Comparison of ENCODE assay signal across 9 mouse cellular contexts in genomic region chr7:80191455-80191854, GRCm38 (mm10). TPM values are rescaled to one million over a fixed set of nuclear protein-coding genes. Genes with fewer than 3 reads are reported as not detected.
DNase-seq lines count a peak whose midpoint lies in the region; ATAC-seq and TF ChIP-seq lines count a peak whose summit lies in the region.
"Had no signal": no experiment of that assay in that cellular context is flagged by ENCODE, and none has a peak within 500 bp of the region (broad histone marks: within the 10 kb centered on the region; RNA-seq: fewer than 3 reads in every experiment).

No protein-coding gene starts in this region.

- TF ChIP-seq CTCF in gastrocnemius, adult 2 months (IDR thresholded peaks at IDR 0.05), result no peak
- TF ChIP-seq CTCF in olfactory bulb, adult 2 months (IDR thresholded peaks at IDR 0.05; ENCODE audit: insufficient read depth, low read depth, low read length), result no peak

- H3K4me1 ChIP-seq in liver, embryonic 15.5 days (replicated peaks), result peaks cover 99% of the 10 kb centered on the region
- peaks cover 42% of the 10 kb centered on the region for H3K4me1 ChIP-seq in olfactory bulb, adult 2 months (ENCODE audit: control insufficient read depth, insufficient read depth, low read length)

- WGBS in liver, embryonic 15.5 days (ENCODE audit: insufficient replicate concordance), result 16% methylated on average over 5 of the region's 5 CpGs
- 50% methylated on average over 5 of the region's 5 CpGs for WGBS in olfactory bulb, adult 2 months

- no peak for TF ChIP-seq POLR2A in olfactory bulb, adult 2 months (IDR thresholded peaks at IDR 0.05; ENCODE audit: insufficient read depth, low read depth, low read length)

- ATAC-seq in liver, embryonic 15.5 days (ENCODE audit: insufficient read depth), result no peak

- DNase-seq in gastrocnemius, adult 2 months, result peak; percentile 49
- no peak for DNase-seq in gastrocnemius, adult 18-20 months (ENCODE audit: low spot score)
- DNase-seq in embryo, embryonic 9.5 days (ENCODE audit: extremely low spot score), result peak; percentile 32
- DNase-seq in induced T-regulatory cell, adult 2 months (ENCODE audit: low read depth), result peak; percentile 81
- DNase-seq in right cerebral cortex, postnatal 14 days, result no peak
- no peak for DNase-seq in layer of hippocampus, postnatal 25 days (ENCODE audit: extremely low spot score in 1 of 2, low spot score in 1 of 2)

- peak overlapping the region; percentile 66; the same call in 1 of the 2 replicates for H3K9ac ChIP-seq in liver, embryonic 15.5 days

- intact Hi-C loops in gastrocnemius, adult 2 months (cut with DNase I), result no loop called here

- no peaks in the 10 kb centered on the region for H3K9me3 ChIP-seq in liver, embryonic 15.5 days (replicated peaks)

- H3K4me3 ChIP-seq in gastrocnemius, adult 2 months, result no peak overlapping the region
- H3K4me3 ChIP-seq in liver, embryonic 15.5 days (replicated peaks), result no peak overlapping the region
- H3K4me3 ChIP-seq in olfactory bulb, adult 2 months (ENCODE audit: insufficient read depth, low read depth, low read length), result no peak overlapping the region

- peak overlapping the region; percentile 83 for H3K4me2 ChIP-seq in liver, embryonic 15.5 days

- peaks cover 11% of the 10 kb centered on the region; the same call in 1 of the 2 replicates for H3K27me3 ChIP-seq in liver, embryonic 15.5 days
- H3K27me3 ChIP-seq: Patski had no signal

- H3K27ac ChIP-seq in gastrocnemius, adult 2 months, result peak overlapping the region; percentile 79
- H3K27ac ChIP-seq in liver, embryonic 15.5 days (replicated peaks), result peak overlapping the region; percentile 91
- H3K27ac ChIP-seq in olfactory bulb, adult 2 months (ENCODE audit: insufficient read depth, low read depth, low read length), result peak overlapping the region; percentile 54; the same call in 1 of the 2 replicates

- H3K36me3 ChIP-seq in liver, embryonic 15.5 days (replicated peaks), result no peaks in the 10 kb centered on the region

RNA-seq across cellular contexts. Expression of gene Sema4b, which starts 4.8 kb away (rescaled TPM):
- total RNA-seq in gastrocnemius, adult 2 months (2021), result 1 to 10 TPM; 1.8 to 2.1 TPM
- total RNA-seq in gastrocnemius, adult 18-20 months (2021), result 1 to 10 TPM; 1.2 to 1.7 TPM
- 15.2 and 15.5 TPM in 2 replicates for polyA plus RNA-seq in liver, embryonic 15.5 days (2015; fragmentation: Nextera tagmentation; extraction: Ambion mirVana)
- polyA plus RNA-seq in olfactory bulb, adult 2 months (2012; ENCODE audit: insufficient read depth, insufficient read length, low replicate concordance, missing spikeins), result not detected in 2 replicates
- 10 to 100 TPM; 23.0 to 23.2 TPM for total RNA-seq in layer of hippocampus, postnatal 25 days (2021)

RNA-seq across cellular contexts. Expression of gene Cib1, which starts 41.2 kb away (rescaled TPM):
- total RNA-seq in gastrocnemius, adult 2 months (2021), result 1 to 10 TPM; 5.6 to 9.0 TPM
- total RNA-seq in gastrocnemius, adult 18-20 months (2021), result 1 to 10 TPM; 5.2 to 8.8 TPM
- 84.7 and 85.0 TPM in 2 replicates for polyA plus RNA-seq in liver, embryonic 15.5 days (2015; fragmentation: Nextera tagmentation; extraction: Ambion mirVana)
- not detected in 2 replicates for polyA plus RNA-seq in olfactory bulb, adult 2 months (2012; ENCODE audit: insufficient read depth, insufficient read length, low replicate concordance, missing spikeins)
- 10 to 100 TPM; 23.8 to 25.2 TPM for total RNA-seq in layer of hippocampus, postnatal 25 days (2021)

RNA-seq across cellular contexts. Expression of gene Gdpgp1, which starts 41.2 kb away (rescaled TPM):
- total RNA-seq in gastrocnemius, adult 2 months (2021), result under 1 TPM; 0.79 to 0.86 TPM
- total RNA-seq in gastrocnemius, adult 18-20 months (2021), result under 1 TPM; 0.81 to 0.91 TPM
- polyA plus RNA-seq in liver, embryonic 15.5 days (2015; fragmentation: Nextera tagmentation; extraction: Ambion mirVana), result 2.0 and 2.1 TPM in 2 replicates
- not detected in 2 replicates for polyA plus RNA-seq in olfactory bulb, adult 2 months (2012; ENCODE audit: insufficient read depth, insufficient read length, low replicate concordance, missing spikeins)
- total RNA-seq in layer of hippocampus, postnatal 25 days (2021), result 1 to 10 TPM; 6.1 to 6.9 TPM

RNA-seq across cellular contexts. Expression of gene Ttll13, which starts 54.7 kb away (rescaled TPM):
- total RNA-seq in gastrocnemius, adult 2 months (2021), result under 1 TPM in 1 of 2 experiments, not detected in 1; 0.15 TPM
- under 1 TPM in 1 of 2 experiments, not detected in 1; 0.18 TPM for total RNA-seq in gastrocnemius, adult 18-20 months (2021)
- polyA plus RNA-seq in liver, embryonic 15.5 days (2015; fragmentation: Nextera tagmentation; extraction: Ambion mirVana), result 0.16 and 0.20 TPM in 2 replicates
- not detected in 2 replicates for polyA plus RNA-seq in olfactory bulb, adult 2 months (2012; ENCODE audit: insufficient read depth, insufficient read length, low replicate concordance, missing spikeins)
- 1 to 10 TPM; 1.8 to 2.0 TPM for total RNA-seq in layer of hippocampus, postnatal 25 days (2021)

Comparison
In these comparisons a context has a peak if more than half of its experiments do, and no peak if none do; other contexts are left out.
1. DNase-seq: peak in gastrocnemius, adult 2 months (single experiment), embryo, embryonic 9.5 days (single experiment) and induced T-regulatory cell, adult 2 months (single experiment); none in gastrocnemius, adult 18-20 months (single experiment), right cerebral cortex, postnatal 14 days (single experiment) and layer of hippocampus, postnatal 25 days (0 of 2).
2. RNA of gene Sema4b, which starts 4.8 kb away (total RNA-seq): 23.0 to 23.2 TPM in layer of hippocampus, postnatal 25 days; 1.8 to 2.1 TPM in gastrocnemius, adult 2 months and 1.2 to 1.7 TPM in gastrocnemius, adult 18-20 months; every median in the first group is over 4 times any median in the second.
3. Peak in every context shown above with its lines, with median percentiles within 50 percentile points of each other: H3K27ac ChIP-seq.